Mouse (Mus musculus) adrenal gland, postnatal 0 days (tissue): ENCODE results near the gene Popdc3. TPM values are rescaled to one million over a fixed set of nuclear protein-coding genes. Genes with fewer than 3 reads are reported as not detected.

Experiments
- polyA plus RNA-seq: library from polyadenylated mRNA; unstranded; fragments of >200 nt; fragmentation: Nextera tagmentation; extraction: Ambion mirVana; gene quantifications from 2 replicates; pipeline ENCODE4 v1.2.1, GENCODE M21; 2015

The Popdc3 gene
- 0.95 and 1.2 TPM in 2 replicates for polyA plus RNA-seq

DNA sequence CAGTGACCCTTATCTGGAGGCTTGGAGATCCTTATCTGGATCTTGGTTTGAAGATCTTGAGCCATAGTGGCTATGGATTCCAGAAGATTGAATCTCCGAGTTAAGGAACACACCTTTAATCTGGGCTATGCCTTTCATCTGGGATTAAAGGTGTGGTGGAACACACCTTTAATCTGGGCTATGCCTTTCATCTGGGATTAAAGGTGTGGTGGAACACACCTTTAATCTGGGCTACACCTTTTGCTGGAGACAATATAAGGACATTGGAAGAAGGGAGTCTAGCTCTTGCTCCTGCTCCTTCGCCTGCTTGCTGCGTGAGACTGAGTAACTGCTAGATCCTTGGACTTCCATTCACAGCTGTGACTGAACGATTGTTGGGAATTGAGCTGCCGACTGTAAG lies at the start of gene Popdc3:
Gene Popdc3 (plus strand): TSS at position 301 of the 400 bp plus-strand sequence.

DNA sequence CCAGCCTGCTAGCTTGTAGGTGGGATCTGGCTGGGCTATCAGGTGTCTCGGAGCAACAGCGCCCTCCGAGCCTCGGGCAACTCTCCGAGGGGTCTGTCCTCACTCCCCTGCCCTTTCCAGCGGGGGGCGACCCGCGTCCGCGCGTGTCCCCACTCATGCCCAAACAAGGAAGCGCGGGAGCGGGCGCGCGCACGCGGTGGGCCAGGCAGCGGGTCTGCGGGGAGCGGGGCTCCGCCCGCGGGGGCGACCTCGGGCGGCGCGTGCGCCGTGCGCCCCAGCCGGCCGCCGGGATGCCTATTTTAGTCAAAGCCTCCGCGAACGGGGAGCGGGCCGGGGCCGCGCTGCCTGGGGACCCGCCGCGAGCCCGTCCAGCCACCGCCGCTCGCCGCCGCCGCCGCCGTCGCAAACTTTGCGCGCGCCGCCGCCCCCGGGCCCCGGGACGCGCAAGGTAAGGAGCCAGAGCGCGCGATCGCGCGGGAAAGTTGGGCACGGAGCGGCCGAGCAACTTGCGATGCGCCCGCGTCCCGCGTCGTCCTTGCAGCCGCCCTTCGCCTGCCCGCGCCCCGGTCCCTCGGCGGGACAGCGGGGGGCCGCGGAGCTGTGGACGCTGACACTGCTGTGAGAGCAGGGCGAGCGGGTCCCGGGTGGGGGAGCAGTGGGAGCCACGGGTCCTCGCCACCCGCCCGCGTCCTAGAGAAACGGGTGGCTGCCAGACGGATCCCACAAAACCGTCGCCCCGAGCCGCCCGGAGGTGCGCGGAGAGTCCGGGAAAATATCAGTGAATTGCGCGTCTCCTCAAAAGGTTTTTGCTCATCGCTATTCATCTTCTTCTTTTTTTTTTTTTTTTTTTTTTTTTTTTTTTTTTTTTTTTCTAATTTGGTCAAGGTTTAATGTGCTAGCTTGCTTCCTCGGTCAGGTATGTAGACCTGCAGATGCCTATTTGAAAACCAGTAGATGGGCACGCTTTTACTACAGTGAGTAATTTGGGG lies 157.8 kb downstream of the Popdc3 start, which contains the start of gene Bves:
Gene Bves (plus strand): TSS at position 339 of the 989 bp plus-strand sequence.

Other genes with a start within 250 kb of the Popdc3 start
- 10.5 and 16.5 TPM in 2 replicates for gene Prep, start 110.9 kb upstream of the Popdc3 start, polyA plus RNA-seq
- 0.08 and 0.52 TPM in 2 replicates for gene Bves, start 157.7 kb downstream of the Popdc3 start, polyA plus RNA-seq